Mouse (Mus musculus): ENCODE results near the gene Plekhm2.

- TF ChIP-seq GATA1 (IDR thresholded peaks at IDR 0.05; ENCODE audit: borderline replicate concordance, low read length) (no peak), FLI1 (IDR thresholded peaks at IDR 0.05; ENCODE audit: low read length) (no peak)
Observed at GRCm38 (mm10) chr4:141688505-141688904, 23.8 kb upstream of the Plekhm2 start.

Measured in megakaryocyte, embryonic 14.5 days (primary cell).